Mouse (Mus musculus) CH12F3 (cell line): Measurements from ENCODE around the gene Mtmr10.

Experiments used
- in situ Hi-C: fragments of 300-500 bp; cut with MboI; formaldehyde crosslinking; loops from 2 replicates; pipeline ENCODE4 v1.14.3; 2020; ENCODE audit warnings: low sequenced_read_pairs

Gene Mtmr10

DNA sequence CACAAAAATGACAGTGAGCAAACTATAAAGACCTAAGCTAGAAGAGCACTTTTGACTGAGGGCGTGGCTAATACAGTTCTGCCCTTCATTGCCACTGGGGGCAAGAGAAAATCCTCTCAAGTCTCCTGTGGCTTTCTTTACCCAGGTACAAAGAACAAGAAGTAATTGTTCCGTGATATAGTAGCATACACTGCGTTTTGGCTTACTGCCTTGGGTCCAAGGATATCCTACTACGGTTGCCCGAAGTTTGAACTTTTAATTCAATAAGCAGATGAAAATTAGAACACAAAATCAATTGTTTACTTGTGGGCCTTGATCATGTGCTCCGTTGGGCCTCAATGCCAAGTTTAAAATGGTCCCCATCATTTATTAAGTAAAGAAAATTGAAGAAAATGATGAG lies 3.0 kb downstream of the Mtmr10 start:
- in situ Hi-C loops = no loop called here

GRCm38 (mm10) chr7:64291722-64292121 lies 4.3 kb downstream of the Mtmr10 start:
- in situ Hi-C loops = no loop called here

GRCm38 (mm10) chr7:64296286-64297010 lies 9.0 kb downstream of the Mtmr10 start:
- in situ Hi-C loops = no loop called here

GRCm38 (mm10) chr7:64310241-64310640 lies 22.8 kb downstream of the Mtmr10 start:
- in situ Hi-C loops = no loop called here

DNA sequence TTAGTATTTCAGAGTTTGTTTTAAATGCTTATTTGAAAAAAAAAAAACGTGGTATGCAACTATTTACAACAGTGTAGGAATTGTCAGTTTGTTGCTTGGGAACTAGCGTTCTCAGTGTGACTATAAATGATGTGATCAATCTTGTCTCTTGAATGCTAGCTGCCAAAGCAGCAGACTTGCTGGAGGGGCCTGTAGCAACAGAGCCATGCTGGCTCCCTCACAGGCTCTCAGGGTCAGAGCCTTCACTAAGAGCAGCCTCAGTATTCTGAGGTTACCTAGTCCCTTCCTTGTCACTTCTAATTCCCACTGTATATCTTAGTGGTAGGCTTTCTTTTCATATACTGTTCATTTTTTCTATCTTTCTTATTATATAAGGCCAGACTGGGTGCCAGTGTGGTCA lies 23.3 kb downstream of the Mtmr10 start:
- in situ Hi-C loops = no loop called here

- in situ Hi-C loops = no loop called here
Observed at GRCm38 (mm10) chr7:64312811-64313210, 25.4 kb downstream of the Mtmr10 start.

- in situ Hi-C loops = loop anchor here (10.0 kb wide), 1 partner anchor 156 kb away; no protein-coding TSS in a partner anchor
Observed at GRCm38 (mm10) chr7:64321125-64321524, 33.7 kb downstream of the Mtmr10 start.

DNA sequence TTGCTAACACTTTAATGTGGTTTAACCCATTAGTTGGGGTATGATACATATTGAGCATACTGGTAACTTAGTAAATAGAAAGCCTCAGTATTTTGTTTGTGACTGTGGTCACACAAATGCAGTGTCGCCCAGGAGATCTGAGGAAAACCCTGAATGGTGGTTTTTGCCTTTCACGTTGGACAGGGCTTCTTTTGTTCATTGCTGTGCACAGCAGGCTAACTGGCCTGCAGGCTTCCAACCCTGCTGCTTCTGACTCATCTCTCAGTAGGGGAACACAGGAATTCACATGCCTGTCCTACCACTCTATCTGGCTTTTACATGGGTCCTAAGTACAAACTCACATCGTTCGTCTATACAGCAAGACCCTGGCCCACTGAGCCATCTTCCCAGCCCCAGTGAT lies 34.2 kb downstream of the Mtmr10 start:
- in situ Hi-C loops = loop anchor here (10.0 kb wide), 1 partner anchor 157 kb away; no protein-coding TSS in a partner anchor

DNA sequence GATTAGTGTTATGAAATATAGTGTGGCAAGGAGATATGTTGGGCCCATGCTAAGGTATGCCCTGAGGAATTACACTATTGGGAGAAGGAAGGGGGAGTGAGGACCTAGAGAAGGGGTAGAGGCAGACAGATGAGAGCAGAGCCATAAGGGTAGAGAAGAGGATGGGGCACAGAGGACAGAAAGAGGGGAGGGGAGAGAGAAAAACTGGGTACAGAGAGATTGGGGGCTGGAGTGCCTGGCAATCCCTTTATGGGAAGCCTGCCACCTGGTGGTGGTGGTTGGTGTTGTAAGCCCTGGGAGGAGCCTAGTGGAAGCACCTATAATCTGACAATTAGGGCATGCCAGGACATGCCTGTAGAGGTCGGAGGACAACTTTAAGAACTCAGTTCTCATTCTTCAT lies 39.4 kb downstream of the Mtmr10 start:
- in situ Hi-C loops = loop anchor here (10.0 kb wide), 1 partner anchor 162 kb away; no protein-coding TSS in a partner anchor

DNA sequence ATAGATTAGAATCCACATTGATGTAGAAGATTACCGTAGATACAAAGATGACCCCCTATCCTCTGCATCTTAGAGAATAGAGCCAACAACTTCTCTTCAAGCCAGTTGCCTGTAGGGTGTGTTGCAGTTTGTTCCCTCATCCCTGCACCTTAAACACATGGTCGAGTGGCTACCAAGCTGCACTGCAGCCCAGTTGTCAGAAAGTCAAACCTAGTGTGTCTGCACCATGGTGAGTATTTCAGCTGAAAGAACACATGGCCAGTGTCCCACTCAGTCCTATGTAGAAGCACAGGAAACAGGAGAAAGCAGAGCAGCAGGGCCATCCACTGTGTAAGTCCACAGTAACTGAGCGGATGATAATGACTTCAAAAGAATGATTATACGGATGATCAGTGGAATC lies 40.0 kb downstream of the Mtmr10 start:
- in situ Hi-C loops = loop anchor here (10.0 kb wide), 1 partner anchor 163 kb away; no protein-coding TSS in a partner anchor

DNA sequence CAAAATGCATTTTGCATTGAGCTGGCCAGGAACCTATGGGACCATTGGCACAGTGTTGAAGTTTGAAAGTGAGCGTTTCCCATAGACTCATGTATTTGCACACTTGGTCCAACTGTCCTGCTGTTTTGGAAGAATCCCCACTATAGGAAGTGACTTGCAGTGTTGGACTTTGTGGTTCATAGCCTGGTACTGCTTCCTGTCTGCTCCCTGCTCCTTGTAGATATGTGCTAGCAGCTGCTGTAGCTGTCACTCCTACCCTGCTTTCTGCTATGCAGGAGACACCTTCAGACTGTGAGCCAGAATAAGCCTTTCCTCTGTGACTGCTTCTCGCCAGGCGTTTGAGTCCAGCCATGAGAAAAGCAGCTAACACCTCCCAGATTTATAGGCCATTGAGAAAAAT lies 43.9 kb downstream of the Mtmr10 start:
- in situ Hi-C loops = no loop called here

DNA sequence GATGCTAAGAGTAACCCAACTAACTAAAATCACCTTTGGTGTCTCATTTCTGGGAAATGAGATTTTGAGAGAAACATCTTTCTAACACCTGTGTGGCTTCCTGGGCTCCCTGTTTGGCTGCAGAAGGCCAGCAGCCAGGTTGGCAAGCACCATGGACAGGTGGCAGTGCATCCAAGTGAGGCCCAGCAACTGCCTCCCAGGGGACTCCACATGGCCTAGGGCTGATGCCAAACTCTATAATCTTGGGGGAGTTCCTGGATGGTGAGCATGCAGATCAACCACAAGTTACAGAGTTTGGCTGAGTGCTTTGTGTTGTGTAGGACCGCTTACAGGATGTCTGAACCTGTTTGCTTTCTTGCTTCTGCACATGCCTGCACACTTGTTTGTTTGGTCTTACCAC lies 45.2 kb downstream of the Mtmr10 start:
- in situ Hi-C loops = no loop called here

DNA sequence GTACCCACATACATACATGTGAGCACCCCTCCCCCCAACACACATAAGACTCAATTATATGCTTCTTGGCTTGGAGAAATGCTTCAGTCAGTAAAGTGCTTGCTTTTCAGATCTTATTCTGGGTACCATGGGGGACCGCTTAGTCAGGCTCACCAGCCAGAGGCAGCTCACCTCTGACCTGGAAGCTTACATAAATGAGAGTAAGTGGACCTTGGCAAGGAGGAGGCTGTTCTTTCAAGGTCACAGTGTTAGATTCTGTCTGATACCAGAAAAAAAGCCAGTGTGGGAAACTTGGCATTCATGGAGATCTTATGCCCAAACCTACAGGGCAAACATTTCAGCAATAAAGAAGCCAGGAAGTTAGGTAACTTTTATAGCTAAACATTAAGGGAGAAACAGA lies 60.4 kb downstream of the Mtmr10 start:
- in situ Hi-C loops = no loop called here

- in situ Hi-C loops = no loop called here
Observed at GRCm38 (mm10) chr7:64349147-64349861, 61.9 kb downstream of the Mtmr10 start.

GRCm38 (mm10) chr7:64351087-64351486 lies 63.6 kb downstream of the Mtmr10 start:
- in situ Hi-C loops = no loop called here

- in situ Hi-C loops = no loop called here
Observed at GRCm38 (mm10) chr7:64354206-64354605, 66.8 kb downstream of the Mtmr10 start.

DNA sequence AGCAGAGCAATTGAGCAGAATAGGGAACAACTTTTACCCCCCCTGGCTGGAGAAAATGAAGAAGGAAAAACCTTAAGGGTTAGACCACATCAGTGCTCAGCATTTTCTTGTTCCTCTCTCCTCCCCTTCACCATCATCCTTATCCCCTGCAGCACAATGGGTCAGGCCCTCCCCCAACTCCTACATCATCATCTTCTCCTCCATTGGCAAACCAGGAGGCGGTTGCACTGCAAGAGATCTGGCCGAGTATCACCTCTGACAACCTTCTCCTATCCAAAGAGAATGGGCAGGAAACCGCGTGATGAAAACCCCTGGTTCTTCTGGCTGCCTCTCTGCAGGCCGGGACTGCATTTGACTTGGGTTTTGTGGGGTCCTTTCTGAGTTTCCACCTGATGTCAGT lies 69.2 kb downstream of the Mtmr10 start:
- in situ Hi-C loops = no loop called here

- in situ Hi-C loops = no loop called here
Observed at GRCm38 (mm10) chr7:64357405-64357804, 70.0 kb downstream of the Mtmr10 start.

DNA sequence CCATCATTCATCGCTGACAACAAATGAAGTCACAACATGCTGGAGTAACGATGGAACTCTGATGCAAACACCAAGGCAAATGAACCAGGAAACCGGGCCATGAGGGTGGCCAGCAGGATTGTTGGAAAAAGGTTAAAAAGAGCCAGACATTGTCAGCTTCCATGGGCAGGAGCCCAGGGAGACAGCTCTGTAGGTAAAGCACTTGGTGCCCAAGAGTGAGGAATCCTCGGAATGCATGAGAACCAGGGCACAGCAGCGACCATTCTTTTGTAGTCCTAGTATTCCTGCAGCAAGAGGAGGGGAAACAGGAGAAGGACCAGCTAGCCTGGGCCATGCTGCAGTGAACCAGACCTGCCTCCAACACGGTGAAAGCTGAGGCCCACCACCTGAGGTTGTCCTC lies 71.2 kb downstream of the Mtmr10 start:
- in situ Hi-C loops = no loop called here

DNA sequence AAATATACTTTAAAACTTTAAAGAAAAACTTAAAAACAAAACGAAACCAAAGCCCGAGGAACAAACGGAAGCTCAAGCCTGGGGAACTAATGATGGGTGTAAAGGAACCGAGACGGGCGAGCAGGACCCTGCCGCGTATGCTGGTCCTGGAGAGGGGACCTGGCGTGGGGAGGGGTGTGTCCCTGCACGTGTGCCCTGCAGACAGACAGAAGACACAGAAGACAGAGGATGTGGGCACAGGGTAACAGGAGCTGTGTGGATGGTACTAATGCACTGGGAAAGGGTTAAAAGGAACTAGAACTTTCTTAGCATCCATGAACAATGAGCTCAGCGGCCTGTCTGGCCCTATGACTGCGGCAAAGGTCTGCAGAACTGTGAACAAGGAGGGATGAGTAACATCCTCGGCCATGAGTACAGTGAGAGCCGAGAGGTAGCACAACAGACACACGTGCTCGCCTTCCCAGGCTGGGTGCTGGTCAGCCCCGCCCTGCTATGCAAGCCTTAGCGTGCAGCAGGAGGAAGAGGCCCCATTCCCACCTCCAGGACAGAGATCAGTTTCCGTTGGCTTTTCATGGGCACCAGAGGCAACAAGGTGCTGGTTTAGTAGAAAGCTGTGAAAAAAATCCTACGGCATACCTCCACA lies 72.6 kb downstream of the Mtmr10 start:
- in situ Hi-C loops = no loop called here

DNA sequence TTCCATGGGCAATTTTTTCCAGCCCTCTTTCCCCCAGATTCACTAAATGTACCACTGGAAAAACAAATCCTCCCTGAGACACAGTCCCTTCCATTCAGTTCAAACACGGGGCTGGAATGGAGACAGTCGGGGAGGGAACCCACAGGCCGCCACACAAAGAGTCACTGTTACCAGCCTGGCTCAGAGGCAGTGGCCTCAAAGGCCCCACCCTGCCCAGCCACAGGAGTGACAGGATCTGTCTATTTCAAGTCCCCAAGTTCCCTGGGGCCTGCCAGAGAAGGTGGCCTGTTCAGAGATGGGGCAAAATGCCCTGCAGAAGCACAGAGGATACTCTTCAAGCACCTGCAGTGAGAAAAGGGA lies 73.1 kb downstream of the Mtmr10 start:
- in situ Hi-C loops = no loop called here

- in situ Hi-C loops = no loop called here
Observed at GRCm38 (mm10) chr7:64365863-64366262, 78.4 kb downstream of the Mtmr10 start.
